Mouse (Mus musculus) left cerebral cortex, postnatal 10 days (tissue): ENCODE results near the gene Pdgfb. TPM values are rescaled to one million over a fixed set of nuclear protein-coding genes. Genes with fewer than 3 reads are reported as not detected.

Experiments used
- DNase-seq, 2 experiments: peaks; one replicate each; pipeline ENCODE4 v3.0.0; 2021 to 2022; ENCODE audit warnings: low spot score in 2 of 2, mixed read lengths in 1 of 2; ENCODE audit errors: extremely low spot score in 1 of 2
- intact Hi-C: fragments of 180-260 bp; cut with DNase I; formaldehyde crosslinking; loops from one replicate; pipeline ENCODE4 v1.15.1; 2025
- total RNA-seq, 2 experiments: library from RNA; stranded (reverse); gene quantifications; 2 replicates each; pipeline ENCODE4 v1.2.3; 2021

The Pdgfb gene
- 10 to 100 TPM; 42.6 to 43.4 TPM for total RNA-seq

- intact Hi-C loops: loop anchor here (5.0 kb wide), 2 partner anchors 63 to 67 kb away; no protein-coding TSS in a partner anchor
- DNase-seq: peak in 1 of 2 experiments; percentile 87
These were observed at the start of gene Pdgfb for GRCm38 (mm10) chr15:80014321-80015210. Pdgfb (minus strand) TSS chr15:80014977.

GRCm38 (mm10) chr15:80062821-80063220 is 48.0 kb upstream of the Pdgfb start:
- no peak for DNase-seq
- intact Hi-C loops: no loop called here

- DNase-seq: no peak
- intact Hi-C loops: no loop called here
These were observed 47.6 kb upstream of the Pdgfb start for GRCm38 (mm10) chr15:80062339-80062738.

- intact Hi-C loops: no loop called here
- no peak for DNase-seq
These were observed 46.3 kb upstream of the Pdgfb start for GRCm38 (mm10) chr15:80061071-80061550.

GRCm38 (mm10) chr15:80060356-80061070 is 45.7 kb upstream of the Pdgfb start:
- DNase-seq: no peak
- intact Hi-C loops: no loop called here

GRCm38 (mm10) chr15:80059606-80060005 is 44.8 kb upstream of the Pdgfb start:
- no peak for DNase-seq
- intact Hi-C loops: no loop called here

- intact Hi-C loops: no loop called here
- DNase-seq: no peak
These were observed 43.4 kb upstream of the Pdgfb start for GRCm38 (mm10) chr15:80058151-80058550.

GRCm38 (mm10) chr15:80054034-80054710 is 39.4 kb upstream of the Pdgfb start:
- intact Hi-C loops: no loop called here
- peak in 1 of 2 experiments; percentile 60 for DNase-seq

DNA sequence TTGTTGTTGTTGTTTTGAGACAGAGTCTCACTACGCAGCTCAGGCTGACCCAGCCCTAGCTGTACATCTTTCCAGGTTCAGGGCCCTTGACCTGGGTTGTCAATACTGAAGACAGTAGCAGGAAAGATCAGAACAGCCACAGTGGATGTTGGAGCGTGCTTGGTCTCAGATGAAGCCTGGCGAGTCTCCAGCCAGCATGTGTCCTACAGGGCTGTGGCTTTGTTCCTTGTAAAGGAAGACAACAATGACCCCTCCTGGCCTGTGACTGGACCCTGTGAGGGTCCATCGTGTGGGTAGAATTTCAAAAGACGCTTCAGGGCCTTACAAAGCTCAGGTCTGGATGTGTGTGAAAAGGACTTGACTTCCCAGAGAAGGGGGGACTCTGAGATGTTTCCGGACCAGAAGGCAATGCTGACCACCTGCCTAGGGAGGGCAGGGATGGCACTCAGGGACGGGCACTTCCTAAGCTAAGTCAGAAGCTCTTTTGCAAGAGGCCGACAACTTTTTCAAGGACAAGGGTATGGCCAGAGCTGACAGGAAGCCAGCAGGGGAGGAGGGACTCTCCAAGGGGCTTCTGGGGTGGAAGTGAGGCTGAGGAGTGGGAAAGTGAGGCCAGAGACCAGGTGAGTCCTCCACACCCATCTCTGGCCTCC is 38.7 kb upstream of the Pdgfb start:
- peak in 1 of 2 experiments; percentile 85 for DNase-seq
- intact Hi-C loops: no loop called here

DNA sequence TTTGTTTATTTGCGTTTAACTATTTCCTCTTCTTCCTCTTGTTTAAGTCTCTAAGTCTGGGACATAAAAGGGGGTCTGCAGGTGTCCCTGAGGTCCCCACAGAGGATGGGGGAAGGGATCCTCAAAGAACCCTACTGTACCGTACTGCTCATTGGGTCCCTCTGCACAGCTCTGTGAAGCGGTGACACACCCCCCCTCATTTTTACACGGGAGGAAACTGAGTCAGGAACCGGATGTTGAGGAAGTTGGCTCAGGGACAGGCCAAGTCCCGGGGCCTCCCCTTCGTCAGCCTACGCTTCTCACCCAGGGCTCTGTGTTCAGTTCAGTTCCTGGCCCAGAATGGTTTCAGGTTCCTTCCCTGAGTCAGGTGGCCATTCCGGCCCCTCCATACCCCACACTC is 37.0 kb upstream of the Pdgfb start:
- DNase-seq: no peak
- intact Hi-C loops: no loop called here

GRCm38 (mm10) chr15:80051092-80051761 is 36.5 kb upstream of the Pdgfb start:
- intact Hi-C loops: no loop called here
- DNase-seq: no peak

- DNase-seq: peak in 1 of 2 experiments; percentile 68
- intact Hi-C loops: no loop called here
These were observed 35.3 kb upstream of the Pdgfb start for GRCm38 (mm10) chr15:80050093-80050492.

DNA sequence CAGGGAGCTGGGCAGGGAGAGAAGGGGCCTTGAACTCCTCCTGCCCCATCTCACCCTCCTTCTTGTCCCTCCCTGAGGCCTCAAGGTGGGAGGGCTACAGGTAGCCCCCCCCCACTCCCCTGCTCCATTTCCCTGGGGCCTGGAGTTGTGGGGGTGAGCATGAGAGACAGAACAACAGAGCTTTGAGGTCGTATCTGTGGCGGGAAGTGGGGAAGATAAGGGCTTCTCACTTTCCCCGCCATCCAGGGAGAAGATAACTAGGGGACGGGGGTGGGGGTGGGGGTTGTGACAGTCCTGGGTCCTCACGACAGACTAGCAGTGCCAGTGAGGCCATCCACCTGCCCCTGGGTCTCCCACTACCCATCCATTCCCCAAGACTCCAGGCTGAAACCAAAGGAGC is 33.2 kb upstream of the Pdgfb start:
- intact Hi-C loops: no loop called here
- DNase-seq: no peak

- intact Hi-C loops: no loop called here
- no peak for DNase-seq
These were observed 32.5 kb upstream of the Pdgfb start for GRCm38 (mm10) chr15:80047242-80047641.

DNA sequence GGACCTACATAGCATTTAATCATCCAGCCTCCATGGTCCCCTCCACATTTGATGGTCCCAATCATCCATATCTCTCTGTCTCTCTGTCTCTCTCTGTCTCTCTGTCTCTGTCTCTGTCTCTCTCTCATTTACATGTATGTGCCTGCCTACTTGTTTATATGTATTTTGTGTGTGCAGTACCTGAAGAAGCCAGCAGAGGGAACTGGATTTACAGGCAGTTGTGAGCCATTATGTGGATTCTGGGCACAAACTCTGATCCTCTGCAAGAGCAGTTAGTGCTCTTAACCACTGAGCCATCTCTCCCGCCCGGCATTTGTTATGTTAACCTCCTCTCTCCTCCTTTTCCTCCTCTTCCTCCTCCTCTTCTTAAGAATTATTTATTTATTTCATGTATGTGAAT is 31.0 kb upstream of the Pdgfb start:
- intact Hi-C loops: no loop called here

GRCm38 (mm10) chr15:80044249-80044648 is 29.5 kb upstream of the Pdgfb start:
- intact Hi-C loops: no loop called here

More for the DNA sequence above, 31.0 kb upstream of the Pdgfb start:
- DNase-seq: no peak

DNA sequence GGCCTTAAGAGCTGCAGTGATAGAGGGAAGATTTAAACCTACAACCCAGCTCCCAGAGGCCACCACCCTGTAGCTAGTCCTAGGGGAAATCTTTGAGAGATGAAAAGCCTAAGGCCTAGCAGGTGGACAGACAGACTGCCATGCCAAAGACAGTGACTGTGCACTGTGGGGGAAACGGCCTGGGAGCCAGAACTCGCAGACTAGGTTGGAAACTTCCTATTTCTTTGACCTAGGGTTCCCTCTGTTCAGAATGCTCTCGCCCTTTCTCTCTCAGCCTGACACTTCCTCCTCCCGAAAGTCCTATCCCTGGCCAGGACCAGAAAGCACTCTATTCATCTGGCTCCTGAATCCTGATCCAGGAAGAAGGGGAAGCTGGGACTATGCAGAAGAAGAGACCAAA is 27.4 kb upstream of the Pdgfb start:
- no peak for DNase-seq
- intact Hi-C loops: no loop called here

More at GRCm38 (mm10) chr15:80044249-80044648, 29.5 kb upstream of the Pdgfb start:
- no peak for DNase-seq

GRCm38 (mm10) chr15:80038110-80038391 is 23.3 kb upstream of the Pdgfb start:
- no peak for DNase-seq
- intact Hi-C loops: no loop called here
